Mouse (Mus musculus) B cell, adult 62 days (primary cell): ENCODE data around the gene Tmprss13. TPM values are rescaled to one million over a fixed set of nuclear protein-coding genes. Genes with fewer than 3 reads are reported as not detected.

Experiments
- total RNA-seq: library from RNA; stranded (reverse); gene quantifications from 4 replicates; pipeline ENCODE4 v1.2.4, GENCODE M21; 2023

Gene Tmprss13
- total RNA-seq: 0.24 to 0.56 TPM (median 0.40 TPM) in 4 replicates

GRCm38 (mm10) chr9:45318855-45319254 lies at the start of gene Tmprss13:
Gene Tmprss13 (plus strand): TSS chr9:45319100.

DNA sequence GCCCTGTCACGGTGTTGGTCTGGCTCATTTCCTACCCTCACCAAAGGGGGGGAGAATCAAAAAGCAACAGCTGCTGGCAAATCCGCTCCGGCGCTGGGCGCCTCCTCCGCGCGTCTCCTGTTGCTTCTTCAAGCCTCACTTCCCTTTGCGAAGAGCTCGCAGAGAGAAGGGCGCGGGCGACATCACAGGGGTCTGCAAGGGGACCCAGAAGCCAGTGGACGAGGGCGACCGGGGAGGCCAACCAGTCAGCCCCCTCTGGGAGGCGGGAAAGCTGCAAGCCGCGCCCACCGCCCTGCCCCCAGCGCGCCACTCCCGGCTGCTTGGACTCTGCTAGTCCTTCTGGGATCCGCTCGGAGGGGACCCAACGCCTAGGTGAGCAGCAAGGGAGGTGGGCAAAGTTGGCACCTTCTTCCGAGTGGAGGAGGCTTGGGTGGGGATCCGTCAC lies 51.2 kb downstream of the Tmprss13 start, which contains the start of gene Fxyd6:
Gene Fxyd6 (plus strand): TSS at position 69 of the 445 bp plus-strand sequence.

Other genes with a start within 250 kb of the Tmprss13 start
- 15.3 to 28.6 TPM (median 19.5 TPM) in 4 replicates for gene Jaml, start 239.9 kb upstream of the Tmprss13 start, total RNA-seq
- 0.48 to 0.75 TPM (median 0.55 TPM) in 4 replicates for gene Scn2b, start 201.3 kb upstream of the Tmprss13 start, total RNA-seq
- gene Scn4b, start 180.7 kb upstream of the Tmprss13 start, total RNA-seq: 0.33 to 0.63 TPM (median 0.43 TPM) in 4 replicates
- gene BC049352, start 137.1 kb upstream of the Tmprss13 start, total RNA-seq: 0.46 to 0.58 TPM in 2 of 4 replicates, not detected in the others
- not detected in 4 replicates for gene Tmprss4, start 115.0 kb upstream of the Tmprss13 start, total RNA-seq
- 147 to 156 TPM (median 155 TPM) in 4 replicates for gene Il10ra, start 50.0 kb upstream of the Tmprss13 start, total RNA-seq
- gene Fxyd6, start 51.1 kb downstream of the Tmprss13 start, total RNA-seq: not detected in 4 replicates
- gene Fxyd2, start 80.6 kb downstream of the Tmprss13 start, total RNA-seq: not detected in 4 replicates
- gene Dscaml1, start 107.5 kb downstream of the Tmprss13 start, total RNA-seq: not detected in 4 replicates